Mouse (Mus musculus): ENCODE measurements at regions not wholly inside any gene's neighbourhood (a gene's known extent, or its start where the extent isn't known, plus 50 kb on each side); places are given as distances from the start of the nearest gene placed in this dataset.

GRCm38 (mm10) chr12:28038161-28038911 is 513.9 kb downstream of the Dcdc2c start:
- Histone ChIP-seq H3K4me3 (ENCODE audit: insufficient read depth, low read length) (no peak overlapping the region), H3K27ac (ENCODE audit: insufficient read depth, low read length) (no peak overlapping the region), H3K4me1 (ENCODE audit: control insufficient read depth, insufficient read depth, low read length) (no peaks in the 10 kb centered on the region)
- no peak for TF ChIP-seq POLR2A (IDR thresholded peaks at IDR 0.05; ENCODE audit: extremely low read depth, insufficient read depth, low read length)
- TF ChIP-seq CTCF (IDR thresholded peaks at IDR 0.05; ENCODE audit: extremely low read depth, insufficient read depth, low read length), result no peak

GRCm38 (mm10) chr12:27999170-27999569 is 553.0 kb downstream of the Dcdc2c start:
- Histone ChIP-seq H3K4me3 (ENCODE audit: insufficient read depth, low read length) (no peak overlapping the region), H3K4me1 (ENCODE audit: control insufficient read depth, insufficient read depth, low read length) (no peaks in the 10 kb centered on the region)
- TF ChIP-seq POLR2A (IDR thresholded peaks at IDR 0.05; ENCODE audit: extremely low read depth, insufficient read depth, low read length) (no peak), CTCF (IDR thresholded peaks at IDR 0.05; ENCODE audit: extremely low read depth, insufficient read depth, low read length) (no peak)

GRCm38 (mm10) chr12:27992152-27992551 is 560.0 kb downstream of the Dcdc2c start:
- no peak overlapping the region for H3K27ac ChIP-seq (ENCODE audit: insufficient read depth, low read length)
- no peak overlapping the region for H3K4me3 ChIP-seq (ENCODE audit: insufficient read depth, low read length)
- TF ChIP-seq POLR2A (IDR thresholded peaks at IDR 0.05; ENCODE audit: extremely low read depth, insufficient read depth, low read length) (no peak), CTCF (IDR thresholded peaks at IDR 0.05; ENCODE audit: extremely low read depth, insufficient read depth, low read length) (no peak)
- H3K4me1 ChIP-seq (ENCODE audit: control insufficient read depth, insufficient read depth, low read length), result no peaks in the 10 kb centered on the region

More at GRCm38 (mm10) chr12:27999170-27999569, 553.0 kb downstream of the Dcdc2c start:
- H3K27ac ChIP-seq (ENCODE audit: insufficient read depth, low read length), result no peak overlapping the region

- TF ChIP-seq POLR2A (IDR thresholded peaks at IDR 0.05; ENCODE audit: extremely low read depth, insufficient read depth, low read length), result no peak
- TF ChIP-seq CTCF (IDR thresholded peaks at IDR 0.05; ENCODE audit: extremely low read depth, insufficient read depth, low read length), result no peak
- Histone ChIP-seq H3K4me3 (ENCODE audit: insufficient read depth, low read length) (no peak overlapping the region), H3K27ac (ENCODE audit: insufficient read depth, low read length) (no peak overlapping the region), H3K4me1 (ENCODE audit: control insufficient read depth, insufficient read depth, low read length) (no peaks in the 10 kb centered on the region)
Measured at GRCm38 (mm10) chr12:27984261-27984841, 567.8 kb downstream of the Dcdc2c start.

- Histone ChIP-seq H3K4me3 (ENCODE audit: insufficient read depth, low read length) (no peak overlapping the region), H3K4me1 (ENCODE audit: control insufficient read depth, insufficient read depth, low read length) (peaks cover 2% of the 10 kb centered on the region; the same call in 1 of the 2 replicates), H3K27ac (ENCODE audit: insufficient read depth, low read length) (no peak overlapping the region)
- TF ChIP-seq CTCF (IDR thresholded peaks at IDR 0.05; ENCODE audit: extremely low read depth, insufficient read depth, low read length) (no peak), POLR2A (IDR thresholded peaks at IDR 0.05; ENCODE audit: extremely low read depth, insufficient read depth, low read length) (no peak)
Measured at GRCm38 (mm10) chr12:27978257-27978931, 573.8 kb downstream of the Dcdc2c start.

- TF ChIP-seq CTCF (IDR thresholded peaks at IDR 0.05; ENCODE audit: extremely low read depth, insufficient read depth, low read length) (no peak), POLR2A (IDR thresholded peaks at IDR 0.05; ENCODE audit: extremely low read depth, insufficient read depth, low read length) (no peak)
- no peak overlapping the region for H3K4me3 ChIP-seq (ENCODE audit: insufficient read depth, low read length)
- H3K4me1 ChIP-seq (ENCODE audit: control insufficient read depth, insufficient read depth, low read length), result peaks cover 2% of the 10 kb centered on the region; the same call in 1 of the 2 replicates
- no peak overlapping the region for H3K27ac ChIP-seq (ENCODE audit: insufficient read depth, low read length)
Measured at GRCm38 (mm10) chr12:27977548-27978256, 574.5 kb downstream of the Dcdc2c start.

GRCm38 (mm10) chr12:27962908-27963307 is 589.3 kb downstream of the Dcdc2c start:
- TF ChIP-seq CTCF (IDR thresholded peaks at IDR 0.05; ENCODE audit: extremely low read depth, insufficient read depth, low read length) (no peak), POLR2A (IDR thresholded peaks at IDR 0.05; ENCODE audit: extremely low read depth, insufficient read depth, low read length) (no peak)
- Histone ChIP-seq H3K4me1 (ENCODE audit: control insufficient read depth, insufficient read depth, low read length) (no peaks in the 10 kb centered on the region), H3K4me3 (ENCODE audit: insufficient read depth, low read length) (no peak overlapping the region), H3K27ac (ENCODE audit: insufficient read depth, low read length) (no peak overlapping the region)

GRCm38 (mm10) chr12:27960064-27960463 is 592.1 kb downstream of the Dcdc2c start:
- TF ChIP-seq CTCF (IDR thresholded peaks at IDR 0.05; ENCODE audit: extremely low read depth, insufficient read depth, low read length) (no peak), POLR2A (IDR thresholded peaks at IDR 0.05; ENCODE audit: extremely low read depth, insufficient read depth, low read length) (no peak)
- Histone ChIP-seq H3K4me3 (ENCODE audit: insufficient read depth, low read length) (no peak overlapping the region), H3K27ac (ENCODE audit: insufficient read depth, low read length) (no peak overlapping the region), H3K4me1 (ENCODE audit: control insufficient read depth, insufficient read depth, low read length) (no peaks in the 10 kb centered on the region)

GRCm38 (mm10) chr12:27947646-27948045 is 604.6 kb downstream of the Dcdc2c start:
- Histone ChIP-seq H3K4me3 (ENCODE audit: insufficient read depth, low read length) (no peak overlapping the region), H3K27ac (ENCODE audit: insufficient read depth, low read length) (no peak overlapping the region), H3K4me1 (ENCODE audit: control insufficient read depth, insufficient read depth, low read length) (0 out of 2 replicates have a peak, but pooled peaks cover 2% of the 10 kb centered on the region)
- TF ChIP-seq POLR2A (IDR thresholded peaks at IDR 0.05; ENCODE audit: extremely low read depth, insufficient read depth, low read length) (no peak), CTCF (IDR thresholded peaks at IDR 0.05; ENCODE audit: extremely low read depth, insufficient read depth, low read length) (no peak)

All from cortical plate, adult 2 months (tissue).